Mouse (Mus musculus): Measurements from ENCODE around the gene Frmd4a. TPM values are rescaled to one million over a fixed set of nuclear protein-coding genes. Genes with fewer than 3 reads are reported as not detected.

Frmd4a gene
- polyA plus RNA-seq, 1 experiment = 29.6 TPM

DNA sequence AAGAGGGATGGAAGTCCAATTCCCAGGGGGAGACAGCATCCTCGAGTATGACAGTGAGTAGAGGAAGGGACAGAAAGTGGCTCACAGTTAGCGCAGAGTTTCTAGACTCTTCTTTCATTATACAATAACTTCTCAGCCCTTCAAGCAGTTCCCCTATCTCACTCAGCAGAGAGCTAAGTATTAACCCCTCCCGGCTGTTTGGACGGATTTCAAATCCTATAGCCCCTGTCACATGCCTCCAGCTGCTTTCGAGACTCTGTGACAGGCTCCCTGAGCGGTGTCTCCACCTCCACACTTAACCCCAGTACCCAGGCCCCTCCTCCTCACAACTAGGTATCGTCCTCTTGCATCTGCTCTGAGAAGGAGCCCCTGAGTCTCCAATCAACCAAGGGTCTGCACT, 421.2 kb downstream of the Frmd4a start:
- TF ChIP-seq GATA1 (IDR thresholded peaks at IDR 0.05; ENCODE audit: low read length) = no peak

DNA sequence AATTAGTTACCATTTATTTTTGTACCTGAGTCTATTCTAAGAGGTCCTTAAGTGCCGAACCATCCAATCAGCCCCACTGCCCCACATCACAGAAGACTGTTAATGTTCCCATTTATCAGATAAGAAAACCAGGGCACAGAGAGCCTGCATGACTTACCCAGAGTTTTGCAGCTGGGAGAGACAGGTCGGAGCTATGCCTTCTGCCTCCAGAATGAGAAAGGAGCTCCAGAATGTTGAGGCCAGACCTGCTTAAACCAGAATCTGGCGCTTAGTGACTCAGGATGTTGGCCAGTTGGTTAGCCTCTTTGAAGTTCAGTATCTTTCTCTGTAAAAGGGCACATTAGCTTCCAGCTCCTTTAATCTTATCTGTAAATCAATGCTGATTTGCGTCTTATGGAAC, 422.4 kb downstream of the Frmd4a start:
- TF ChIP-seq GATA1 (IDR thresholded peaks at IDR 0.05; ENCODE audit: low read length) = no peak

GRCm38 (mm10) chr2:4441840-4442239, 424.3 kb downstream of the Frmd4a start:
- no peak for TF ChIP-seq GATA1 (IDR thresholded peaks at IDR 0.05; ENCODE audit: low read length)

- TF ChIP-seq GATA1 (IDR thresholded peaks at IDR 0.05; ENCODE audit: low read length) = no peak
These were observed 427.2 kb downstream of the Frmd4a start for GRCm38 (mm10) chr2:4444740-4445139.

DNA sequence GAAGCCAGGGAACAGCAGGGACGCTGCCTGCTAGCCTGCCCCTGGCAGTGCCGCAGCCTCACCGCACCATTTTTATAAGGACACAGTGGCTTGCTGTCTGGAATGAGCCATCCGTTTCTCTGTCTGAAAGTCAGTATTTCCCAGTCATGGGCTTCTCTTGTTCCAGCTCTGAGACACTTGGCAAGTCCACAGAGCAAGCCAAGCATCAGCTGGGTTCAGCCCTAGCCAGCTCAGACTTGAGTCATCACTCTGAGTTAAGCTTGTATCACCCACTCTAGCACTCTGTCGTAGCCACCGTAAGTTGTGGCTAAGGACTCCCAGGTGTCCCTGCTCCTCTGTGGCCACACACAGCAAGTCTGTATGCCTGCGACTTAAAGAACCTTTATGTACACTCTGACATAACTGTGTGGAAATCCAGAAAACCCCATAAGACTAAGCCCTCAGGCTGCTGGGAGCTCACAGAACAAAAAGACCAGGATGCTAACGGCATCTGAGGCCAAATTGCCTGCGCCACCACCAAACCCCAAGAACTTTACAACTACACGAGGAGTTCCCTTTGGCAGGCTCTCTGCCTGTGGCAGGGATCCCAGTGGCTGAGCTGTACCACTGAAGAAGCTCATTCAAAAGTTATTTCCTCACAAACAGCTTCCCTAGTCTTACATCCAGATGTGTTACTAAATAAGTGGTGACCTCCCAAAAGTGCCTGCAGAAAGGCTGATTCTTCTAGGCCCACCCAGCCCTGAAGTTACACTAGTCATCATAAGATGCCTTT, 428.3 kb downstream of the Frmd4a start:
- TF ChIP-seq GATA1 (IDR thresholded peaks at IDR 0.05; ENCODE audit: low read length) = no peak

DNA sequence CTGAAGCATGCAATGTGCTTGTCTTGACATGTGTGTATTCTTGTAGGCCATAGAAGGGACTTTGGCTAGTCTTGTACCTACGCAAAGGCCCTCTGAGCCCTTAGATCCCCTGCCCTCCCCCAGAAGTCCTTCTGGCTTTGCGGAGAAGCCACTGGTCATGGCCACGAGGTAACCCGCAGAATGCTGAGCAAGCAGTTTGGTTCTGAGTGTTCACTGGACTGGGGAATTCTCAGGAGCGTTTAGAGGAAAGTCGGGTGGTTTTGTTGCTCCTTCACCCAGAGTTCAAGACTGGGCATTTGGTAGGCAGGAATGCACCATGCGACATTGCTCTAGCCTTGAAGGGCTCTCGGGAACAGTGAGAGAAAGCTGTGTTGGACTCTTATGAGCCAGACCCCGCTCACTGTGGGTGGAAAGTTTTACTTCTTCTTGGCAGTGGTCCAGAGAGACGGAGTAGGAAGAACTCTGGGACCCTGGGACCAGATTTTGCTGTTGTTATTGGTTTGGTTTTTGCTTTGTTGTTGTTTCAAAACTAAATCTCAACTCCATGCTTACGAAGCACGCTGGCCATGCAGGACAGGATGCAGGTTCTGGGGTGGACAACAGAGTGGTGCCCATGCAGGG, 432.5 kb downstream of the Frmd4a start:
- TF ChIP-seq GATA1 (IDR thresholded peaks at IDR 0.05; ENCODE audit: low read length) = no peak

GRCm38 (mm10) chr2:4452590-4453400, 435.3 kb downstream of the Frmd4a start:
- no peak for TF ChIP-seq GATA1 (IDR thresholded peaks at IDR 0.05; ENCODE audit: low read length)

- TF ChIP-seq GATA1 (IDR thresholded peaks at IDR 0.05; ENCODE audit: low read length) = no peak
These were observed 437.8 kb downstream of the Frmd4a start for GRCm38 (mm10) chr2:4455097-4456025.

DNA sequence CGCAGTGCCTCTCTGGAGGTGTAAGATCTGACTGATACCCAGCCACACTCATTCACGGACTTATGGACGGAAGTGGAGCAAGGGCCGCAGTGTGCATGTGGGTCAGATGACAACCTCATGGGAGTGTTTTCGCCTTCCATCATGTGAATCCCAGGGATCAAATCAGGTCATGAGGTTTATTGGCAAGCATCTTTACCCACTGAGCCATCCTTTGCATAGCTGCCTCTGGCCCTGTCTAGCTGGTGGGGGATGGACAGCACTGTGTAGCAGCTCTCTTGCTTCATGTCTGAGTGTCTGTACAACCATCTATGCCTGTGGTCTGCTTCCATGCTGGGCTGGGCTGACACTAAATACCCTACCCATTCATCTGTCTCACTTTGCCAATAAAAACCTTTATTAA, 443.4 kb downstream of the Frmd4a start:
- no peak for TF ChIP-seq GATA1 (IDR thresholded peaks at IDR 0.05; ENCODE audit: low read length)

- no peak for TF ChIP-seq GATA1 (IDR thresholded peaks at IDR 0.05; ENCODE audit: low read length)
These were observed 444.0 kb downstream of the Frmd4a start for GRCm38 (mm10) chr2:4461514-4461913.

- TF ChIP-seq GATA1 (IDR thresholded peaks at IDR 0.05; ENCODE audit: low read length) = no peak
These were observed 445.0 kb downstream of the Frmd4a start for GRCm38 (mm10) chr2:4462480-4462879.

- TF ChIP-seq GATA1 (IDR thresholded peaks at IDR 0.05; ENCODE audit: low read length) = no peak
These were observed 448.6 kb downstream of the Frmd4a start for GRCm38 (mm10) chr2:4466084-4466483.

DNA sequence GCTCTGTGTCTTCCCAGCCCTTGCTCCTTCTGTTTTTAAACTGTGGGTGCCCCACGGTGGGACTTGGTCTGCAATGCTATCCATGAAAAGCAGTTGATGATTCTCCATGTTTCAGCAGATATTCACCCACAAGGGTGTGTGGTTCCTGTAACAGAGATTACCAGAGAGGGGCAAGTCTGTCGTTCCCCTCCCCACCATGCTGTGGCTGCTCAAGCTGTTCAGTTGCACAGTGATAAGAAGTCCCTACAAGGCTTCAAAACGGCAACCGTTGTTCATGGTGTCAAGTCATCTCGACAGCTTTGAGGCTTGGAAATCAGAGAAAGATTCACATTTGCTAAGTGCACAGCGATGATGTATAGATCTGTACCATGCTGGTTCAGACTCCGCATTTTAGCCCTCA, 449.8 kb downstream of the Frmd4a start:
- no peak for TF ChIP-seq GATA1 (IDR thresholded peaks at IDR 0.05; ENCODE audit: low read length)

DNA sequence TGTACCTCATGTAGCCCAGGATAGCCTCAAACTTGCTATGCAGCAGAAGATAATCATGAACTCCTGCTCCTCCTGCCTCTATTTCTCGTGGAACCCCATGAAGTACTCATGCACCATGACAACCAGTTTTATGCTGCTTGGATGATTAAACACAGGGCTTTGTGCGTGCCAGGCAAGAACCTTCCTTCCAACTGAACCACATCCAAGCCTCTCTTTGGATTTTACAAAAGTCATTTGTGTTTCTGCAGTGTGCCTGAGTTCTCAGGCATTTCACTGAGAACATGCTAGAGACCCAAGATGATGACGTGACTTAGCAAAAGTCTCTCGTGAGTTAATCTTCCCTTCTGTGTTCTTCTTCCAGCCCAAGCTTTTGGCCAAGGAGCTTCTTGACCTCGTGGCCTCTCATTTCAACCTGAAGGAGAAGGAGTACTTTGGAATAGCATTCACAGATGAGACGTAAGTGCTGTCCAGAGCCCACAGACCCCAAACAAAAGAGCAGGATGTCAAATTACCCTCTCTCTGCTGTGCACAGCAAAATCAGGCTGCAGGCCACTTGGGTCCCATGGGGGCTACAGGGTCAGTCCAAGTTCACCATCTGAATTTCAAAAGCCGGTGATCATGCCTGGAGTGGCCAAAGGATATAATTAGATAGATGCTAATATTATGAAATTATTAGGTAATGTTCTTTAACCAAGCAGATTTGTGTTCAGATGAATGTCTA, 455.4 kb downstream of the Frmd4a start:
- TF ChIP-seq GATA1 (IDR thresholded peaks at IDR 0.05; ENCODE audit: low read length) = no peak
